Mouse (Mus musculus) kidney, embryonic 14.5 days (tissue): ENCODE measurements around the gene Csf2rb2. TPM values are rescaled to one million over a fixed set of nuclear protein-coding genes. Genes with fewer than 3 reads are reported as not detected.

ENCODE experiments used
- microRNA-seq: library from miRNA; unstranded; fragments of <30 nt; microRNA quantifications from one replicate; pipeline ENCODE4, GENCODE M21; 2016
- polyA plus RNA-seq: library from polyadenylated mRNA; unstranded; fragments of >200 nt; fragmentation: Nextera tagmentation; extraction: Ambion mirVana; gene quantifications from 2 replicates; pipeline ENCODE4 v1.2.1, GENCODE M21; 2014

The Csf2rb2 gene
- polyA plus RNA-seq, 1 experiment from 2014 or later = 0.28 TPM

Small RNA genes lying within 50 kb of the gene (microRNA-seq; reads per million reads assigned to microRNA genes)
- gene Mir7676-1 (not detected), gene Mir7676-2 (not detected)

Other genes with a start within 250 kb of the Csf2rb2 start
- gene Cacng2, start 185.7 kb downstream of the Csf2rb2 start, polyA plus RNA-seq = not detected in 2 replicates
- 92.9 and 105 TPM in 2 replicates for gene Ift27, start 131.6 kb downstream of the Csf2rb2 start, polyA plus RNA-seq
- gene Pvalb, start 99.3 kb downstream of the Csf2rb2 start, polyA plus RNA-seq = not detected in 2 replicates
- gene Ncf4, start 60.9 kb downstream of the Csf2rb2 start, polyA plus RNA-seq = 1.2 and 1.9 TPM in 2 replicates
- gene Csf2rb, start 20.0 kb upstream of the Csf2rb2 start, polyA plus RNA-seq = 0.41 and 0.89 TPM in 2 replicates
- gene Tex33, start 90.2 kb upstream of the Csf2rb2 start, polyA plus RNA-seq = not detected in 2 replicates
- gene Tst, start 100.2 kb upstream of the Csf2rb2 start, polyA plus RNA-seq = 32.4 and 32.8 TPM in 2 replicates
- 4.3 and 5.3 TPM in 2 replicates for gene Mpst, start 100.7 kb upstream of the Csf2rb2 start, polyA plus RNA-seq
- 36.3 and 48.8 TPM in 2 replicates for gene Kctd17, start 122.8 kb upstream of the Csf2rb2 start, polyA plus RNA-seq
- 0.34 and 0.49 TPM in 2 replicates for gene Tmprss6, start 162.9 kb upstream of the Csf2rb2 start, polyA plus RNA-seq
- gene Il2rb, start 189.6 kb upstream of the Csf2rb2 start, polyA plus RNA-seq = 0.07 and 0.60 TPM in 2 replicates
- gene C1qtnf6, start 225.7 kb upstream of the Csf2rb2 start, polyA plus RNA-seq = 26.0 and 31.9 TPM in 2 replicates
- 0.21 and 0.23 TPM in 2 replicates for gene Sstr3, start 239.0 kb upstream of the Csf2rb2 start, polyA plus RNA-seq